Mouse (Mus musculus) cerebellum, adult 2 months (tissue): ENCODE measurements around the gene Gltp.

Experiments used
- CTCF ChIP-seq: fragments of 200-500 bp; IDR thresholded peaks from 2 replicates; pipeline ENCODE4 v1.5.1; 2011; ENCODE audit warnings: low read depth, mild to moderate bottlenecking, control low read depth, low read length, moderate library complexity, borderline replicate concordance; ENCODE audit not compliant: insufficient read depth
- POLR2A ChIP-seq: fragments of 200-500 bp; IDR thresholded peaks from 2 replicates; pipeline ENCODE4 v1.6.1; 2011; ENCODE audit warnings: low read length, control low read depth, borderline replicate concordance; ENCODE audit not compliant: insufficient read depth

- TF ChIP-seq CTCF = no peak
- peak; percentile 53; the same call in 1 of the 2 replicates for TF ChIP-seq POLR2A
Observed at GRCm38 (mm10) chr5:114690633-114691567, at the start of gene Gltp.
